Mouse (Mus musculus) spleen, postnatal 14 days (tissue): ENCODE data around the gene Tcirg1.

Source experiments
- DNase-seq, 2 experiments: peaks; one replicate each; pipeline ENCODE4 v3.0.0; 2021 to 2022; ENCODE audit warnings: low spot score in 2 of 2

Tcirg1 gene

GRCm38 (mm10) chr19:3851979-3852681 lies 54.8 kb downstream of the Tcirg1 start:
- peak; percentile 29 to 41 for DNase-seq

- DNase-seq, result peak; percentile 93 to 95
Measured at GRCm38 (mm10) chr19:3851502-3851962, 55.4 kb downstream of the Tcirg1 start, which contains the start of gene Chka. TSS of gene Chka (plus strand) at chr19:3851773.

- peak in 1 of 2 experiments; percentile 8 for DNase-seq
Measured at GRCm38 (mm10) chr19:3850847-3851469, 56.0 kb downstream of the Tcirg1 start.

- DNase-seq, result no peak
Measured at GRCm38 (mm10) chr19:3850076-3850475, 56.9 kb downstream of the Tcirg1 start.

GRCm38 (mm10) chr19:3849251-3849650 lies 57.7 kb downstream of the Tcirg1 start:
- no peak for DNase-seq

- DNase-seq, result no peak
Measured at GRCm38 (mm10) chr19:3848207-3848808, 58.6 kb downstream of the Tcirg1 start.

- DNase-seq, result no peak
Measured at GRCm38 (mm10) chr19:3847711-3848110, 59.2 kb downstream of the Tcirg1 start.

GRCm38 (mm10) chr19:3846676-3847604 lies 60.0 kb downstream of the Tcirg1 start:
- no peak for DNase-seq
